Mouse (Mus musculus): ENCODE measurements around the gene Bcar1. TPM values are rescaled to one million over a fixed set of nuclear protein-coding genes. Genes with fewer than 3 reads are reported as not detected.

Bcar1 gene
- polyA plus RNA-seq, 1 experiment from 2014 or later: 9.9 TPM

DNA sequence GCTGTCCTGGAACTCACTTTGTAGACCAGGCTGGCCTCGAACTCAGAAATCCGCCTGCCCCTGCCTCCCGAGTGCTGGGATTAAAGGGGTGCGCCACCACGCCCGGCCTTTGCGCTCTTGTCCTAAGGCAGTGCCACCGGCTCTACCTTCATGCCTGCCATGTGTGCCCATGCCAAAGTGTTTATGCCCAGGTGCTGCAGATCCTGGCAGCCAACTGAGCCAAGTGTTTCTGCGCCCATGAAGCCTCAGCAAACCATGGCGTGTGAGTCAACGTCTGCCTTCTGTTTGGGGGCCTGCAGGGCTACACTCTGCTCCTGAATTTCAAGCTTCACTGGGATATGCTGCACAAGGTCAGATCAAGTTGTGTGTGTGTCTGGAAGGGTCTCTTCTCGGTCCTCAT lies 39.0 kb downstream of the Bcar1 start:
- Histone ChIP-seq H3K4me1 (ENCODE audit: insufficient read depth) (peaks cover 11% of the 10 kb centered on the region; the same call in 1 of the 2 replicates), H3K4me2 (ENCODE audit: low read depth, low read length) (no peak overlapping the region), H3K9ac (replicated peaks) (no peak overlapping the region), H3K27ac (ENCODE audit: low read depth) (no peak overlapping the region), H3K36me3 (replicated peaks; ENCODE audit: insufficient read depth, low read length) (no peaks in the 10 kb centered on the region), H3K4me3 (ENCODE audit: low read depth, low read length) (no peak overlapping the region), H3K27me3 (ENCODE audit: insufficient read depth, low read length) (no peaks in the 10 kb centered on the region), H3K9me3 (ENCODE audit: low read length) (no peaks in the 10 kb centered on the region)
- ATAC-seq: no peak
- 89% methylated on average over 12 of the region's 12 CpGs for WGBS (ENCODE audit: insufficient replicate concordance)
- no peak for TF ChIP-seq CTCF (IDR thresholded peaks at IDR 0.05; ENCODE audit: low read depth)
- no peak for TF ChIP-seq EP300 (IDR thresholded peaks at IDR 0.05; ENCODE audit: low read depth)
- DNase-seq: no peak

DNA sequence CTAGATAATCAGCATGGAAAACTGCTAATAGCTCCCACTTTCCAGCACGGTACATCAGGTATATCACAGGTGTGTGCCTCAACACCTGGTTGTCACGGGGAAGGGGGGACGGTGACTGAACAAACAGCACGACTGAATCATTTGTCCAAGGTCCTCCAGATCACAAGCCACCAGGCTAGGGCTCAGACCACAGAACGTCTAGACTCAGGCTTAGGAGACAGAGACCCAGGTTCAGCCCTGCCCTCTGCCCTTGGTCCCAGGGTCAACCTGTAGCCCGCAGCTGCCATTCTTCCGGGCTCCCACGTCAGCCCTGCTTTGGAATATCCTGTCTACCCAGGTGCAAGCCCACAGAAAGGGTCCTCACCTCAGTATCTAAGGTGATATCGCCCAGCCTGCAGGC lies 42.2 kb downstream of the Bcar1 start:
- TF ChIP-seq EP300 (IDR thresholded peaks at IDR 0.05; ENCODE audit: low read depth) (no peak), CTCF (IDR thresholded peaks at IDR 0.05; ENCODE audit: low read depth) (no peak)
- no peak for DNase-seq
- no peak for ATAC-seq
- Histone ChIP-seq H3K9ac (replicated peaks) (no peak overlapping the region), H3K36me3 (replicated peaks; ENCODE audit: insufficient read depth, low read length) (no peaks in the 10 kb centered on the region), H3K4me3 (ENCODE audit: low read depth, low read length) (no peak overlapping the region), H3K4me2 (ENCODE audit: low read depth, low read length) (no peak overlapping the region), H3K27ac (ENCODE audit: low read depth) (no peak overlapping the region), H3K4me1 (ENCODE audit: insufficient read depth) (peaks cover 11% of the 10 kb centered on the region; the same call in 1 of the 2 replicates), H3K27me3 (ENCODE audit: insufficient read depth, low read length) (no peaks in the 10 kb centered on the region), H3K9me3 (ENCODE audit: low read length) (no peaks in the 10 kb centered on the region)
- WGBS (ENCODE audit: insufficient replicate concordance): 66% methylated on average over 9 of the region's 9 CpGs

DNA sequence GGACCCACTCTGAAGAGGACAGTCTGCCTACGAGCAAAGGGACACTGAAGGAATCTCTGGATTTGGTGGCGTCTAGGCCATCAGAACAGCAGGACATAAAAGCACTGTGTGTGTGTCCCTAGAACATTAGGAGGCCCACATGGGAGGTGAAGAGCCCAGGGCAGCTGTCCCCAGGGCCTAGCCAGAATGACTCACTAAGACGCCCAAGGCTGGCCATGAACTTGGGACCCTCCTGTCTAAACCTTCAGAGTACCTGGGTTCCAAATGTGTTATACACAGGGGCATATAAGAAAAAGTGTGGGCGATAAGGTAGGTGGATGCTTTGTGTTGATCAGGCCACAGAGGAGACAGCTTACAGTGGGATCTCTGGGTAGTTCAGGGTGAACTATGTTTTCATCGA lies 42.9 kb downstream of the Bcar1 start:
- no peak overlapping the region for H3K9ac ChIP-seq (replicated peaks)

DNA sequence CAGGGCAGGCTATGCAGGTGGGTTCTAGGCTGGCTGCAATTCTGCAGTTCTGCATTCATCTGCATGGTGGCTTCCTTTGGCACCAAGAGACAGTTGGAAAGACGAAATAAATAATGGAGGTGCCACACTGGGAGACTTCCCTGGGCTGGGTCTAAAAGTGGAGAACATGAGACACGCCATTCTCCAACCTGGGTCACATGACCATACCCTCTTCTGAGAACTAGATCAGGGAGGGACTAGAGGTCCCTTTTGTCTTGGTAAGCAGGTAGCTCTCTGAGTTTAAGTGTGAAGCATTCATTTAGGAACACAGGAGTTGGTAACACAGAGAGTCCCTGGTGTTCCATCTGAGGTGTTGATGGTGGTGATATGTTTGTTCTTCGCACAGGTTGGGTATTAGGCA lies 43.4 kb downstream of the Bcar1 start:
- H3K4me2 ChIP-seq (ENCODE audit: low read depth, low read length): no peak overlapping the region
- no peak for TF ChIP-seq EP300 (IDR thresholded peaks at IDR 0.05; ENCODE audit: low read depth)
- TF ChIP-seq CTCF (IDR thresholded peaks at IDR 0.05; ENCODE audit: low read depth): no peak
- H3K4me1 ChIP-seq (ENCODE audit: insufficient read depth): peaks cover 7% of the 10 kb centered on the region; the same call in 1 of the 2 replicates
- ATAC-seq: no peak
- H3K9ac ChIP-seq (replicated peaks): no peak overlapping the region
- H3K9me3 ChIP-seq (ENCODE audit: low read length): no peaks in the 10 kb centered on the region
- H3K36me3 ChIP-seq (replicated peaks; ENCODE audit: insufficient read depth, low read length): no peaks in the 10 kb centered on the region
- no peak overlapping the region for H3K27ac ChIP-seq (ENCODE audit: low read depth)
- WGBS (ENCODE audit: insufficient replicate concordance): 63% methylated on average over 3 of the region's 3 CpGs
- DNase-seq: no peak
- H3K4me3 ChIP-seq (ENCODE audit: low read depth, low read length): no peak overlapping the region
- H3K27me3 ChIP-seq (ENCODE audit: insufficient read depth, low read length): no peaks in the 10 kb centered on the region

More for the DNA sequence above, 42.9 kb downstream of the Bcar1 start:
- no peak for ATAC-seq
- no peak for DNase-seq
- H3K27ac ChIP-seq (ENCODE audit: low read depth): no peak overlapping the region
- no peaks in the 10 kb centered on the region for H3K9me3 ChIP-seq (ENCODE audit: low read length)
- H3K4me2 ChIP-seq (ENCODE audit: low read depth, low read length): no peak overlapping the region
- H3K4me1 ChIP-seq (ENCODE audit: insufficient read depth): peaks cover 11% of the 10 kb centered on the region; the same call in 1 of the 2 replicates
- no peaks in the 10 kb centered on the region for H3K27me3 ChIP-seq (ENCODE audit: insufficient read depth, low read length)
- no peaks in the 10 kb centered on the region for H3K36me3 ChIP-seq (replicated peaks; ENCODE audit: insufficient read depth, low read length)
- H3K4me3 ChIP-seq (ENCODE audit: low read depth, low read length): no peak overlapping the region
- 77% methylated on average over 5 of the region's 5 CpGs for WGBS (ENCODE audit: insufficient replicate concordance)
- TF ChIP-seq CTCF (IDR thresholded peaks at IDR 0.05; ENCODE audit: low read depth): no peak
- TF ChIP-seq EP300 (IDR thresholded peaks at IDR 0.05; ENCODE audit: low read depth): no peak

DNA sequence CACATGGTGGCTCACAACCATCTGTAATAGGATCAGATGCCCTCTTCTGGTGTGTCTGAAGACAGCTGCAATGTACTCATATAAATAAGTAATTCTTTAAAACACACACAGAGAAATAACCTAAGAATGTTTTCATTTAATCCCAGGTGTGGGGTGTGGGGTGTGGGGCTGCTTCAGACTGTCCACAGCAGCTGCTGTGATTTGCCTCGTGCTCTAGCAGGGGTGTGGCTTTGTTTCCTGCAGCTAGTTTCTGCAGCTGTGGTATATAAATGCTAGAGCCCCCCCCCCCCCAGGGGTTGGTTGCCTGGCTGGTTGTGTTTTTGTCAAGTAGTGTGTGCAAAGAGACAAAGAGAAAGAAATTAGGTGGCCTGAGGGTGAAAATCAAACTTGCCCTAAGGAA lies 44.6 kb downstream of the Bcar1 start:
- TF ChIP-seq CTCF (IDR thresholded peaks at IDR 0.05; ENCODE audit: low read depth) (no peak), EP300 (IDR thresholded peaks at IDR 0.05; ENCODE audit: low read depth) (no peak)
- no peak overlapping the region for H3K4me2 ChIP-seq (ENCODE audit: low read depth, low read length)
- H3K4me1 ChIP-seq (ENCODE audit: insufficient read depth): 0 out of 2 replicates have a peak, but pooled peaks cover 4% of the 10 kb centered on the region
- no peaks in the 10 kb centered on the region for H3K36me3 ChIP-seq (replicated peaks; ENCODE audit: insufficient read depth, low read length)
- no peak overlapping the region for H3K27ac ChIP-seq (ENCODE audit: low read depth)
- no peak overlapping the region for H3K4me3 ChIP-seq (ENCODE audit: low read depth, low read length)
- H3K9ac ChIP-seq (replicated peaks): no peak overlapping the region
- DNase-seq (no peak), ATAC-seq (no peak)
- H3K27me3 ChIP-seq (ENCODE audit: insufficient read depth, low read length): no peaks in the 10 kb centered on the region
- 40% methylated on average over 1 of the region's 1 CpGs for WGBS (ENCODE audit: insufficient replicate concordance)
- H3K9me3 ChIP-seq (ENCODE audit: low read length): no peaks in the 10 kb centered on the region

DNA sequence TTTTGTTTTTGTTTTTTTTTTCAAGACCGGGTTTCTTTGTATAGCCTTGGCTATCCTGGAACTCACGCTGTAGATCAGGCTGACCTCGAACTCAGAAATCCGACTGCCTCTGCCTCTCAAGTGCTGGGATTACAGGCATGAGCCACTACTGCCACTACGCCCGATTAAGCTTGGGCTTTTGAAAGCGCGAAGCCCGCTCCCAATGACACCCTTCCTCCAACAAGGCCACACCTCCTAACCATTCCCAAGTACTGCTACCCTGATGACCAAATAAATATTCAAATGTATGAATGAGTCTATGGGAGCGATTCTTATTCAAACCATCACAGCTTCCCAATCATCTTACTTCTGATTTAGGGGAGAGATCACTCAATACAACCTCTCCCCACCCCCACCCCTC lies 46.0 kb downstream of the Bcar1 start:
- DNase-seq (no peak), ATAC-seq (no peak)
- Histone ChIP-seq H3K36me3 (replicated peaks; ENCODE audit: insufficient read depth, low read length) (no peaks in the 10 kb centered on the region), H3K27ac (ENCODE audit: low read depth) (no peak overlapping the region), H3K4me1 (ENCODE audit: insufficient read depth) (0 out of 2 replicates have a peak, but pooled peaks cover 4% of the 10 kb centered on the region), H3K4me2 (ENCODE audit: low read depth, low read length) (no peak overlapping the region), H3K9ac (replicated peaks) (no peak overlapping the region), H3K4me3 (ENCODE audit: low read depth, low read length) (no peak overlapping the region), H3K9me3 (ENCODE audit: low read length) (no peaks in the 10 kb centered on the region), H3K27me3 (ENCODE audit: insufficient read depth, low read length) (no peaks in the 10 kb centered on the region)
- WGBS (ENCODE audit: insufficient replicate concordance): 78% methylated on average over 10 of the region's 10 CpGs
- TF ChIP-seq EP300 (IDR thresholded peaks at IDR 0.05; ENCODE audit: low read depth) (no peak), CTCF (IDR thresholded peaks at IDR 0.05; ENCODE audit: low read depth) (no peak)

DNA sequence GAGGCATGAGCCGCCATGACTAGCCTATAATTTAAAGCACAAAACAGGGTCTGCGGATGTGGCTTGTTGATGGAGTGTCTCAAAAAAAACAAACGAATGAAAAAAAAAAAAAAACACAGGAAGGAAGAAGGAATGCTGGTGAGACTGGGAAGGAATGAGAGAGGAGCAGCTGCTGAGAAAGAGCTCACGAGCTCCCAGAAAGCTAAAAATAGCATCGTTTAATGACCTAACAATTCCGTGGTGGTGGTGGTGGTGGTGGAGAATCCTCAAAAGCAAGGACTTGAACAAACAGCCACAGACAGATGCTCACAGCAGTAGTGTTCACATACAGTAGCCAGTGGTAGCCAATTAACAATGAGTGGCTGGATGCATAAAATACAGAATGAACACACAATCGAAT lies 48.2 kb downstream of the Bcar1 start:
- H3K4me1 ChIP-seq (ENCODE audit: insufficient read depth): no peaks in the 10 kb centered on the region
- no peak overlapping the region for H3K4me2 ChIP-seq (ENCODE audit: low read depth, low read length)
- H3K27ac ChIP-seq (ENCODE audit: low read depth): no peak overlapping the region
- no peaks in the 10 kb centered on the region for H3K36me3 ChIP-seq (replicated peaks; ENCODE audit: insufficient read depth, low read length)
- no peaks in the 10 kb centered on the region for H3K27me3 ChIP-seq (ENCODE audit: insufficient read depth, low read length)
- no peak for TF ChIP-seq EP300 (IDR thresholded peaks at IDR 0.05; ENCODE audit: low read depth)
- TF ChIP-seq CTCF (IDR thresholded peaks at IDR 0.05; ENCODE audit: low read depth): no peak
- DNase-seq: no peak
- WGBS (ENCODE audit: insufficient replicate concordance): 41% methylated on average over 7 of the region's 7 CpGs
- no peaks in the 10 kb centered on the region for H3K9me3 ChIP-seq (ENCODE audit: low read length)
- no peak for ATAC-seq
- H3K4me3 ChIP-seq (ENCODE audit: low read depth, low read length): no peak overlapping the region
- H3K9ac ChIP-seq (replicated peaks): no peak overlapping the region
